Mouse (Mus musculus) MEL (cell line): ENCODE measurements around the gene Gm17720. TPM values are rescaled to one million over a fixed set of nuclear protein-coding genes. Genes with fewer than 3 reads are reported as not detected.
"Not testable (repeated sequence)": the region's sequence is repeated elsewhere in the genome, so short reads cannot be mapped to it uniquely, and the experiment has no call there.

ENCODE experiments used
- DNase-seq: peaks from one replicate; pipeline ENCODE4 v3.0.0; 2011; ENCODE audit warnings: low read depth, low spot score
- H3K27ac ChIP-seq: 2 replicates; pipeline ENCODE4 v1.5.1; 2012; ENCODE audit warnings: low read depth, mild to moderate bottlenecking, control low read depth, low read length, moderate library complexity; ENCODE audit not compliant: control insufficient read depth
- H3K27me3 ChIP-seq, 2 experiments: fragments of 150-350 bp in 1 of 2; sonication (generic) in 1 of 2; 2 replicates each; pipeline ENCODE4 v1.6.1; 2012; ENCODE audit warnings: low read length in 2 of 2, mild to moderate bottlenecking in 2 of 2, improper control_type of control experiment in 1 of 2, moderate library complexity in 1 of 2; ENCODE audit not compliant: insufficient read depth in 2 of 2, control insufficient read depth in 1 of 2
- H3K36me3 ChIP-seq, 2 experiments: 2 replicates each; pipeline ENCODE4 v1.6.1; 2012 to 2014; ENCODE audit warnings: low read length in 2 of 2, improper control_type of control experiment in 1 of 2, inconsistent platforms in 1 of 2, mild to moderate bottlenecking in 1 of 2; ENCODE audit not compliant: insufficient read depth in 2 of 2, control insufficient read depth in 1 of 2
- H3K4me1 ChIP-seq, 2 experiments: fragments of 150-350 bp in 1 of 2; sonication (generic) in 1 of 2; 2 replicates each; pipeline ENCODE4 v1.6.1; 2012; ENCODE audit warnings: low read length in 2 of 2, improper control_type of control experiment in 1 of 2, mild to moderate bottlenecking in 1 of 2; ENCODE audit not compliant: insufficient read depth in 2 of 2, control insufficient read depth in 1 of 2
- H3K4me3 ChIP-seq, 2 experiments: fragments of 150-350 bp in 1 of 2; sonication (generic) in 1 of 2; 2 replicates each; pipeline ENCODE4 v1.5.1; 2012; ENCODE audit warnings: low read depth in 2 of 2, low read length in 2 of 2, mild to moderate bottlenecking in 2 of 2, moderate library complexity in 2 of 2, control low read depth in 1 of 2, improper control_type of control experiment in 1 of 2; ENCODE audit not compliant: control insufficient read depth in 1 of 2, insufficient read depth in 1 of 2
- H3K79me2 ChIP-seq: 2 replicates; pipeline ENCODE4 v1.6.1; 2012; ENCODE audit warnings: mild to moderate bottlenecking, low read length, moderate library complexity; ENCODE audit not compliant: control insufficient read depth, poor library complexity, insufficient read depth
- H3K9ac ChIP-seq: 2 replicates; pipeline ENCODE4 v1.6.1; 2012; ENCODE audit warnings: low read depth, mild to moderate bottlenecking, control low read depth, low read length, moderate library complexity; ENCODE audit not compliant: control insufficient read depth, poor library complexity, severe bottlenecking
- H3K9me3 ChIP-seq: fragments of 150-350 bp; sonication (generic); replicated peaks from 2 replicates; pipeline ENCODE4 v1.6.1; 2012; ENCODE audit warnings: mild to moderate bottlenecking, low read length, improper control_type of control experiment, moderate library complexity; ENCODE audit not compliant: insufficient read depth
- BHLHE40 ChIP-seq: IDR thresholded peaks from 2 replicates; pipeline ENCODE4 v1.6.1; 2012; ENCODE audit warnings: low read depth, mild to moderate bottlenecking, inconsistent platforms, low read length, improper control_type of control experiment, borderline replicate concordance
- CHD1 ChIP-seq: IDR thresholded peaks from 2 replicates; pipeline ENCODE4 v1.6.1; 2012; ENCODE audit warnings: low read depth, mild to moderate bottlenecking, inconsistent platforms, low read length, improper control_type of control experiment
- CHD2 ChIP-seq: IDR thresholded peaks from 2 replicates; pipeline ENCODE4 v1.6.1; 2011; ENCODE audit warnings: low read length, improper control_type of control experiment
- CTCF ChIP-seq, 3 experiments: IDR thresholded peaks in 2 of 3; conservative IDR thresholded peaks in 1 of 3; 2 replicates each; pipeline ENCODE4 v1.5.1; 2011 to 2012; ENCODE audit warnings: low read length in 3 of 3, low read depth in 2 of 3, mild to moderate bottlenecking in 2 of 3, improper control_type of control experiment in 1 of 3, inconsistent platforms in 1 of 3, mixed read lengths in 1 of 3, moderate library complexity in 1 of 3; ENCODE audit not compliant: control insufficient read depth in 1 of 3, insufficient read depth in 1 of 3, poor library complexity in 1 of 3, severe bottlenecking in 1 of 3
- EP300 ChIP-seq, 2 experiments: IDR thresholded peaks; 2 replicates each; pipeline ENCODE4 v1.6.1; 2011; ENCODE audit warnings: improper control_type of control experiment in 2 of 2, low read length in 2 of 2, low read depth in 1 of 2, mild to moderate bottlenecking in 1 of 2
- GABPA ChIP-seq: IDR thresholded peaks from 2 replicates; pipeline ENCODE4 v1.6.1; 2012; ENCODE audit warnings: low read depth, mild to moderate bottlenecking, inconsistent platforms, low read length, improper control_type of control experiment, moderate library complexity
- GATA1 ChIP-seq: IDR thresholded peaks from 2 replicates; pipeline ENCODE4 v1.6.1; 2011; ENCODE audit warnings: low read depth, low read length, improper control_type of control experiment
- HCFC1 ChIP-seq: IDR thresholded peaks from 2 replicates; pipeline ENCODE4 v1.6.1; 2012; ENCODE audit warnings: low read depth, mild to moderate bottlenecking, inconsistent platforms, low read length, improper control_type of control experiment, moderate library complexity
- JUND ChIP-seq: IDR thresholded peaks from 2 replicates; pipeline ENCODE4 v1.6.1; 2011; ENCODE audit warnings: low read depth, mild to moderate bottlenecking, improper control_type of control experiment, low read length
- KAT2A ChIP-seq: conservative IDR thresholded peaks from 2 replicates; pipeline ENCODE4 v1.6.1; 2012; ENCODE audit warnings: low read depth, low read length, improper control_type of control experiment, inconsistent platforms
- MAFK ChIP-seq: IDR thresholded peaks from 2 replicates; pipeline ENCODE4 v1.6.1; 2011; ENCODE audit warnings: low read depth, mild to moderate bottlenecking, low read length, improper control_type of control experiment, borderline replicate concordance
- MAX ChIP-seq: IDR thresholded peaks from 2 replicates; pipeline ENCODE4 v1.6.1; 2011; ENCODE audit warnings: low read length, improper control_type of control experiment
- MAZ ChIP-seq: IDR thresholded peaks from 2 replicates; pipeline ENCODE4 v1.6.1; 2012; ENCODE audit warnings: low read depth, mild to moderate bottlenecking, inconsistent platforms, low read length, improper control_type of control experiment
- MYB ChIP-seq: IDR thresholded peaks from 2 replicates; pipeline ENCODE4 v1.6.1; 2011; ENCODE audit warnings: mild to moderate bottlenecking, low read depth, low read length, improper control_type of control experiment
- NRF1 ChIP-seq: IDR thresholded peaks from 2 replicates; pipeline ENCODE4 v1.6.1; 2014; ENCODE audit warnings: low read depth, mild to moderate bottlenecking, inconsistent platforms, low read length, improper control_type of control experiment, moderate library complexity; ENCODE audit not compliant: poor library complexity, insufficient read depth, severe bottlenecking
- POLR2A ChIP-seq, 2 experiments: IDR thresholded peaks; 2 replicates each; pipeline ENCODE4 v1.6.1; 2011 to 2012; ENCODE audit warnings: low read length in 2 of 2, mild to moderate bottlenecking in 2 of 2, control low read depth in 1 of 2, improper control_type of control experiment in 1 of 2, low read depth in 1 of 2, moderate library complexity in 1 of 2; ENCODE audit not compliant: control insufficient read depth in 1 of 2, insufficient read depth in 1 of 2, poor library complexity in 1 of 2
- POLR2AphosphoS2 ChIP-seq: IDR thresholded peaks from 2 replicates; pipeline ENCODE4 v1.6.1; 2011; ENCODE audit warnings: low read length, improper control_type of control experiment
- RAD21 ChIP-seq: IDR thresholded peaks from 2 replicates; pipeline ENCODE4 v1.6.1; 2011; ENCODE audit warnings: mild to moderate bottlenecking, low read depth, low read length, improper control_type of control experiment
- RCOR1 ChIP-seq: IDR thresholded peaks from 2 replicates; pipeline ENCODE4 v1.6.1; 2012; ENCODE audit warnings: low read depth, mild to moderate bottlenecking, inconsistent platforms, low read length, improper control_type of control experiment
- SIN3A ChIP-seq: IDR thresholded peaks from 2 replicates; pipeline ENCODE4 v1.6.1; 2012; ENCODE audit warnings: low read length, improper control_type of control experiment, inconsistent platforms
- SMC3 ChIP-seq: IDR thresholded peaks from 2 replicates; pipeline ENCODE4 v1.6.1; 2011; ENCODE audit warnings: low read depth, low read length, improper control_type of control experiment
- TAL1 ChIP-seq: IDR thresholded peaks from 2 replicates; pipeline ENCODE4 v1.6.1; 2012; ENCODE audit warnings: mild to moderate bottlenecking, inconsistent platforms, low read length, moderate library complexity, mixed read lengths
- TBP ChIP-seq: IDR thresholded peaks from 2 replicates; pipeline ENCODE4 v1.8.0; 2011; ENCODE audit warnings: low read depth, low read length, improper control_type of control experiment
- TCF12 ChIP-seq: IDR thresholded peaks from 2 replicates; pipeline ENCODE4 v1.6.1; 2014; ENCODE audit warnings: low read depth, mild to moderate bottlenecking, inconsistent platforms, low read length, improper control_type of control experiment, moderate library complexity
- USF1 ChIP-seq: IDR thresholded peaks from 2 replicates; pipeline ENCODE4 v1.6.1; 2014; ENCODE audit warnings: low read depth, mild to moderate bottlenecking, inconsistent platforms, low read length, improper control_type of control experiment, moderate library complexity
- USF2 ChIP-seq, 2 experiments: IDR thresholded peaks; 2 replicates each; pipeline ENCODE4 v1.6.1; 2011 to 2012; ENCODE audit warnings: improper control_type of control experiment in 2 of 2, low read length in 2 of 2, borderline replicate concordance in 1 of 2, inconsistent platforms in 1 of 2, low read depth in 1 of 2, mild to moderate bottlenecking in 1 of 2; ENCODE audit not compliant: insufficient read depth in 1 of 2
- ZC3H11A ChIP-seq: IDR thresholded peaks from 2 replicates; pipeline ENCODE4 v1.6.1; 2012; ENCODE audit warnings: low read depth, mild to moderate bottlenecking, inconsistent platforms, low read length, improper control_type of control experiment
- ZNF384 ChIP-seq: IDR thresholded peaks from 2 replicates; pipeline ENCODE4 v1.6.1; 2012; ENCODE audit warnings: low read depth, mild to moderate bottlenecking, inconsistent platforms, low read length, improper control_type of control experiment
- polyA plus RNA-seq, 2 experiments: library from polyadenylated mRNA; stranded (reverse) in 1 of 2; unstranded in 1 of 2; fragments of >175 nt in 1 of 2; fragments of >200 nt in 1 of 2; gene quantifications; 2 replicates each; pipeline versions ENCODE4 v1.2.1 to v1.2.4; 2012; ENCODE audit warnings: low replicate concordance in 2 of 2, low read depth in 1 of 2; ENCODE audit not compliant: insufficient read length in 2 of 2, insufficient read depth in 1 of 2, missing spikeins in 1 of 2
- total RNA-seq: library from RNA; depleted of rRNA; stranded (reverse); fragments of 300-350 nt; gene quantifications from 2 replicates; pipeline ENCODE4 v1.2.3, GENCODE M21; 2012

Gm17720 gene
- total and polyA plus RNA-seq, 3 experiments: not detected

DNA sequence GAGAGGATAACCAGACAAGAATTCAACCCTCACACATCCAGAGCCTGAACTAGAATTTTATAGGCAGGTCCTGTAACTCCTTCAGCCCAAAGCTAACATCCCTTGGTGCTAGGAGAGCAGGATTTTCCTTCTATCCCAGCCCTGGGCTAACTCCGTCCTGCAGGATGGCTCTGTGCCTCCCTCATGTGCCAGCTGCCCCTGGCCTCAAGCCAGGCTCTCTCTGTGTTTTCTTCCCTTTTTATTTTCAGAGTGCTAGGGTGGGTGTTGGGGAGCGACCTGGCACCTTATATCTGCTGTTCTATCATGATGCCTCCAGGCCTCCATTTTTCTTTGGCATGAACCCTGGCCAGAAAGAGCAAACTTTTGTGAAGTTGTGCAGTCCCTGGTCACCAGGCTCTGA, 66.4 kb downstream of the Gm17720 start:
- Histone ChIP-seq H3K4me3 (no peak overlapping the region), H3K4me1 (no peaks in the 10 kb centered on the region), H3K27me3 (no peaks in the 10 kb centered on the region), H3K9ac (no peak overlapping the region), H3K36me3 (no peaks in the 10 kb centered on the region), H3K27ac (no peak overlapping the region), H3K9me3 (no peaks in the 10 kb centered on the region), H3K79me2 (no peaks in the 10 kb centered on the region)
- TF ChIP-seq TBP (no peak), RAD21 (no peak), MAZ (no peak), POLR2A (IDR thresholded peaks at IDR 0.05; ENCODE audit: control insufficient read depth in 1 of 2, insufficient read depth in 1 of 2, low read depth in 1 of 2, low read length in 2 of 2, poor library complexity in 1 of 2) (no peak), SIN3A (no peak), KAT2A (no peak), CHD1 (no peak), USF1 (no peak), ZNF384 (no peak), POLR2AphosphoS2 (no peak), ZC3H11A (no peak), SMC3 (no peak), TAL1 (no peak), MAX (no peak), HCFC1 (no peak), RCOR1 (no peak), MAFK (no peak), EP300 (IDR thresholded peaks at IDR 0.05; ENCODE audit: low read depth in 1 of 2, low read length in 2 of 2) (no peak), NRF1 (no peak)
- no peak for DNase-seq

DNA sequence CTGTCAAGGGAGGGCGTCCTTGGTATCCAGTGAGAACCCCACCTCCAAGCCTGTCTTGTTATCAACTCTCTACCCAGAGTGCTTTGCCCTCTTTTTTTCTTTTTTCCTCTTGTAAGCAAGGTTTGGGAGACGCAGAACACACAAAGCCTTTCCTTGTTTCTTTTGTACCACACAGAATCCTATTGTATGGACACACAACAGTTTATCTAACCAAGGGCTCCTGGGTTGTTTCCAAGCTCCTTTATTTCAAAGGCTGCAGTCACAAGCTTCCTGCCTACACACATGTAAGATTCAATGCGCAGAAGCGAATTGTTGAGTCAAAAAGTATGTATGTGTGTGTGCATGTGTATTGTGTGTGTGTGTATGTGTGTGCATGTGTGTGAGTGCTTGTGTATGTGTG, 68.2 kb downstream of the Gm17720 start:
- TF ChIP-seq USF2 (IDR thresholded peaks at IDR 0.05; ENCODE audit: borderline replicate concordance in 1 of 2, insufficient read depth in 1 of 2, low read depth in 1 of 2, low read length in 2 of 2) (no peak), BHLHE40 (no peak), SIN3A (no peak), CHD2 (no peak), POLR2A (IDR thresholded peaks at IDR 0.05; ENCODE audit: control insufficient read depth in 1 of 2, insufficient read depth in 1 of 2, low read depth in 1 of 2, low read length in 2 of 2, poor library complexity in 1 of 2) (no peak), SMC3 (no peak), ZC3H11A (no peak), CHD1 (no peak), TBP (no peak), MYB (no peak), CTCF (IDR thresholded peaks at IDR 0.05 in 2 of 3, conservative IDR thresholded peaks at IDR 0.05 in 1 of 3; ENCODE audit: control insufficient read depth in 1 of 3, insufficient read depth in 1 of 3, low read depth in 2 of 3, low read length in 3 of 3, poor library complexity in 1 of 3, severe bottlenecking in 1 of 3) (no peak), GATA1 (no peak), ZNF384 (no peak), MAZ (no peak), GABPA (no peak), TCF12 (no peak), MAX (no peak), JUND (no peak), USF1 (no peak)
- TF ChIP-seq, all 39 proteins: peak for 0
- no peaks in the 10 kb centered on the region for H3K36me3 ChIP-seq
- no peak overlapping the region for H3K9ac ChIP-seq
- H3K79me2 ChIP-seq: no peaks in the 10 kb centered on the region
- H3K9me3 ChIP-seq: no peaks in the 10 kb centered on the region
- H3K27ac ChIP-seq: no peak overlapping the region
- DNase-seq: no peak
- no peaks in the 10 kb centered on the region for H3K4me1 ChIP-seq
- no peaks in the 10 kb centered on the region for H3K27me3 ChIP-seq
- H3K4me3 ChIP-seq: no peak overlapping the region

- H3K27me3 ChIP-seq, H3K36me3 ChIP-seq, DNase-seq, H3K4me3 ChIP-seq, H3K9me3 ChIP-seq, H3K79me2 ChIP-seq, H3K27ac ChIP-seq, H3K4me1 ChIP-seq, H3K9ac ChIP-seq: not testable (repeated sequence)
These were observed 68.8 kb downstream of the Gm17720 start for GRCm38 (mm10) chr8:110033771-110034170.
